Mouse (Mus musculus): ENCODE results near the gene Exoc4. TPM values are rescaled to one million over a fixed set of nuclear protein-coding genes. Genes with fewer than 3 reads are reported as not detected.

Exoc4 gene
- total RNA-seq, 2 experiments from 2014 or later, result 37.1 to 39.4 TPM

DNA sequence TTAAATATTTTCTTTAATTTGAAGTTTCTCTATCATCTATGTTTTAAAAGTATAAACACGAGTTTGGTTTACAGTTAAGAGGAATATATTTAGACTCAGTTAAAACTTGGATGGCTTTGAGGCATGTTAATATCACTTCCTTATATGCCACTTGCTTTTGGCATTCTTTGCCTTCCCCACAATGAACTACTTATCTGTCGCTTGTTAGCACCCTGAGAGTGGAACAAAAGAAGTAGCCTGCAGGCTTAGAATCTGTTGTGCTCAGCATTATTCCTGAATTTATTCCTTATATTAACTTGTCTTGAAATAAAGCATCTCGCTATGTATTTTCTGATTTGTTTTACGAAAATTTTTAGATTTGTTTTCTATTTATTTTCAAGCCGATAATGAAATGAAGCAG lies 664.2 kb downstream of the Exoc4 start:
- DNase-seq, result no peak
- intact Hi-C loops (cut with DNase I), result no loop called here

DNA sequence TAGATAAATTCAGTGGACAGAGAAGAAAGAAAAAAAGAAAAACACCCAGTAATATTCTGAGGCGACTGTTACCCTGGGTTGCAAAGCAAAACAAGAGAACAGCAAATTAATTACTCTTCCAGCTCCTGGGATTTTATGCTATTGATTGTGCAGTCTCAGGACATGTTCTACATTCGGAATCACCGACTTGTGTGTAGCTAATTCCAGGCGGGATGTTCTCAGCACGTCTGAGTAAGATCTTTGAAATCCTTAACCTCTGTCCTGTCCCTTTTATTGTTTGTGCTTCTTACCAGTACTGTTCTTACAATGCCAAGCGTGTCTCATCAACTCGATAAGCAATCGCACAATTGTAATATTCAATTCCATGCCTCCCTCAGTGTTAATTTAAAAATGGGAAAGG lies 664.6 kb downstream of the Exoc4 start:
- intact Hi-C loops (cut with DNase I), result no loop called here
- no peak for DNase-seq

DNA sequence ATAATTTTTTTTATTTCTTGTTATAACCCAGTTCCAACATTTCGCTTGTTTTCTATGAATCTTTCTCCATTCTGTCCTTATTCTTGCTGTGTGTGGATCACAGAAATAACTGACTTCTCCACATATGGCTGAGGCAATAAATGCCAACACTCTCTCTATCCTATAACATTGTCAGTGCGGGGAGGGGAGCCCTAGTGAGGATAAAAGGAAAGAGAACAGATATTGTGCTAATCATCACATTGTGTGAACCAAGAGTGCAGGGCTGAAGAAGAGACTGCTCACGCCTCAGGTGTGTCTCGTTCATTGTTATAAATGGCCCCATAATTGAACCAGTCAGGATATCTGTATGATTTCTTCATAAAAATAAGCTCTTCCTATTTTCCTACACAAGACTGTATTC lies 665.1 kb downstream of the Exoc4 start:
- DNase-seq, result no peak
- intact Hi-C loops (cut with DNase I), result no loop called here

DNA sequence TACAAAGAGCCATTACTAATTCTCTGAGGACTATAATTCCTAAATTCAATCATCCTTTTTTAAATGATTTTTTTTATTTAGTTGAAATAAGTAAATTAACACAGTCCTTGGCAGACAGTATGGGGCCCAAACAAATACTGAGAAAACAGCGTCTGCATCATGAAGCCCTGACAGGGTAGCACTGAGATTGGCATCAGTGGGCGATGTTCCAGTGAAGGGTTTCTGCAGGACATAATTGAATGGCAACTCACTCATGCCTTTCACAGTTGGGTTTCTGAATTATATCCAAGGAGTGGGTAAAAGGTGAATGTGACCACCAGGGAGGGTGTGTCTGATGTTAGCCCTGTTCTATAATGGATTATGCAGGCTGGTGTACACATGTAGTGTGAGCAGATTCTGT lies 674.7 kb downstream of the Exoc4 start:
- DNase-seq, result no peak
- intact Hi-C loops (cut with DNase I), result loop anchor here (10.0 kb wide), 1 partner anchor 439 kb away; no protein-coding TSS in a partner anchor

DNA sequence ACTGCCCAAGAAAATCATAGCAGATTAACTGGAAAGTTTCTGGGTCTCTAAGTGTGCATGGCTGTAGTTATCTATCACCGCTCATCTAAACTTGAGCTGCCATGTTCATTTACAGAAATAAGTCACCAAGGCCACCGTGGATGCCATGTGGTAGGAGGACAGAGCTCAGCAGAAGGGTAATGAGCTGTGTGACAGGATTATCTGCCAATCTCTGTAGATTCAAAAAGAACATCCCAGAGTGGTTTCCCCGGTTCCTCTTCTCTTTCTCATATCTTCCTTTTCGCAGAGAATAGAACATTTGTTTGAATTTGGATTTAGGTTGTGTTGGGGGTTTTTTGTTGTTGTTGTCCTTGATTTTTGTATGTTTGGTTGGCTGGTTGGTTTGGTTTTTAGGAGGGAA lies 676.0 kb downstream of the Exoc4 start:
- intact Hi-C loops (cut with DNase I), result loop anchor here (5.0 to 10.0 kb wide), 2 partner anchors 243 to 440 kb away; no protein-coding TSS in a partner anchor

DNA sequence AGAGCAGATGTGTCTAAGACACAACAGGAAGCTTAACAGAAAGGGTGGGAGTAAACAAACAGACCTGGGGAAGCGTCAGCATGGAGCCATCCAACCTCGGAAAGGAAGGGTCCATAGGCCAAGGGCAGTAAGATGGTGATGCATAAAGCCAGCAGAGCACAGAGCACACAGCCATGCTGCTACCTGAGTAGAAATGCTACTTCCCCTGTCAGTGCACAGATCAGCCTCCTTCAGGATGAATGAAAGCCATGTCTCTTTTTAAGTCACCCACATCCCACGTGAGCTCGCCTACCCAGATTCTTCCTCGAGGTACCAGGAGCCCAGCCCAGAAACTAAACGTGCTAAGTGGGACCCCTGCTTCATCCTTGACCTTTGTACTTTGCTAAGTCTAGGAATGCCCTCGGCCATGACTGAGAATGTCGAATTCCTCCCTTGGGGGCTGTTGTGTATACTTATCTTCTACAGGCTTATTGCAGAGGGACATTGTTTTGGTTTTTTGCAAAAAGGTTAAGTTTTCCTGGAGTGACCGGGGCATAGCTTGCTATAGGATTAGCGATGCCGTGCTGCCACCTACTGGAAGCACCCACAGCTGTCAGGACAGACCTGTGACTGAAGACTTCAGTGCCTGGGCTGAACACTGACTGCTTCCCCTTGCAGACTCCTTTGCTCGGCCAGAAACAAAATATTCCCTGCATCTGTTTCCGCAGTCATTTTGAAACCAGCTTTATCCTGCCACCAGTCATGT lies 680.6 kb downstream of the Exoc4 start:
- peak; percentile 73 to 78 for DNase-seq
- intact Hi-C loops (cut with DNase I), result loop anchor here (5.0 to 10.0 kb wide), 2 partner anchors 247 to 445 kb away; no protein-coding TSS in a partner anchor

More for the DNA sequence above, 676.0 kb downstream of the Exoc4 start:
- DNase-seq, result no peak

DNA sequence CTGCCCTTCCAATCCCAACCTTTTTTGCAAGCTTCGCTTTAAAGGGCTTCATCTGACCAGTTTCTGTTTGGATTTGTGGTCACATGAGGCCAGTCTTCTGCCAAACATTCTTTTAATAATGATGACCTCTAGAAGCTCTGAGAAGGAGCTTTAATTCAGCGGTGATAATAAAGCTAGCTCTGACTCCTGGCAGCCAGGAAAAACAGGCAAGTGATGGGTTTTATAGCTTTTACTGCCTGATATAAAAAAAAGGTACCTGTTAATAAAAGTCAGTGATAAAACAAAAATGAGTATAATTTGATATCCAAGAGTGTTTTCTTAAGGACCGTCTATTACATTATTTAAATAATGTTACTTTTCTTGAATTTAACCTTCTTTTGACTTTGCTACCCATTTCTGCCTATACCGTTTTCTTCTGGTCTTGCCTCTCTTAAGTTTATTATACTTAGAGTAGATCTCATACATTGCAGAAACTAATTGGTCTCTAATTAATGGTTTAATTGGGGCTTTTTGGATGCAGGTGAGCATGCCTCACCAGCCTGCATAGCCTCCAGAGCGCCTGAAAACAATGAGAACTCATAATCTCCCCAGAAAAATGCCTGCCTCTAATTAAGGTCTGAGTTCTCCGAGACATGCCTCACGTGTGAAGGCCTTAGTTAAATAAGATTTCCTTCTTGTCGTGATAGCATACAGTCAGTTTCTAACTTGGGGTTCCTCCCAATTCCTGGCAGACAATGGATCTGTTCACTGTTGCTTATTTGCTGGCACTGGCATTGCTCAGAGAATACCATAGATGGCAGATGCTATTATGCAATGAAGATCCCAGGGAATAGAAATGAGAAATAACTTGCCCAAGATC lies 681.4 kb downstream of the Exoc4 start:
- intact Hi-C loops (cut with DNase I), result no loop called here
- DNase-seq, result no peak

DNA sequence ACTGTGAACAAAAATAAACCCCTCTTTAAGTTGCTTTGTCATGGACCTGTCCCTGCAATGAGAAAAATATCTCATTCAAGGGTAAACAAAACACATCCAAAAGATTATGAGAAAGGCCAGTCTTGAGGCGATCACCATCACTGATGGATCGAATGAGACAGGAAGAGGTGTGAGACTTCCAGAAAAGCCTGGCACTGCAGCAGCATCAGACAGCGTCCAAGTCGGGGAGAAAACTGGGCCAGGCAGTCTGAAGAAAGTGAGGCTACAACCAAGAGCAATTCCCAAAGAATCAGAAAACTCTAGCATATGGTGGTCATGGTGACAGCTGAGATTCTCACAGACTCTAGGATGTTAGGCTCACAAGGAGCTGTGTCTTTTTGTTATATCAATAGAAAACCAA lies 689.0 kb downstream of the Exoc4 start:
- no peak for DNase-seq
- intact Hi-C loops (cut with DNase I), result no loop called here

DNA sequence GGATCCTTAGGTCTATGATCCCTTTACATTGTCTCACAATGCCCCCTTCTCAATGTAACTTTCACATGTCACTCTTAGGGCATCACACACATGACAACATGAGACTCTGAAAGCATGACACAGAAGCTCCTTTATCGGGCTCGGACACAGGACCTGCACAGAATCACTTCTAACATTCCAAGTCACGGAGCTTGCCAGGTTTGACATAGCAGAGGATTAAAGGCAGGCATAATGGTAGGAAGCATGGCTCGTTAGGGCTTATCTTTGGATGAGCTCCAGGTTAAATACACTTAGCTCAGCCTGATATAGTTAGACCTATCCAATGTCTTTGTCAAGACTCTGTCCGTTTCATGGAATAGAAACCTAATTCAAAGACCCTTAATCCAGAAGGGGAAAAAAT lies 690.3 kb downstream of the Exoc4 start:
- intact Hi-C loops (cut with DNase I), result no loop called here
- DNase-seq, result no peak

DNA sequence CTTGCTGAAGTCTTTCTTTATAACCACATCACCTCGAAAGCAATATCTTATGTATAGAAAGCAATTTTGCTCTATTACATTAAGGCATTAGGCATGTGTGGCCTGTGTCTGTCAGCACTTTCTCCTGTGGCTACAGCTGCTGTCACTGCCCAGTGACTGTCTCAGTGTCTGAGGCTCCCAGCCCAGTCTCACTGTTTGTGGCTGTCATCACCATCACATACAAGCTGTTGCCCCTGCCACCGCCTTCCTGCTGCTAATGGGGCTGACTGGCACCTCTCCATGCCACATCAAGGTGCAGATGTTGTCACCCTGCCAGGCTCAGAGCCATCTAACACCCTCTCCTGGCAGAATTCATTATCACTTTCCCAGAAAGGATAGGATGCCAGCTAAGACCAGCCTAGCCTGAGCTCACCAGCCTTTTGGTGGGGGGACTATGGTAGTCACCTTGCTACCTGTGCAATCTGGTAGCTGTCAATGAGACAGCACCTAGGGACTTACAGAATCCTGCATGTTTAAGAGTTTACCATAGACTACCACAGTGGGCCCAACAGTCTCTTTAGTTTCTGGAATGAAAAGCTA lies 698.1 kb downstream of the Exoc4 start:
- intact Hi-C loops (cut with DNase I), result no loop called here
- peak in 1 of 2 experiments; percentile 5 for DNase-seq

DNA sequence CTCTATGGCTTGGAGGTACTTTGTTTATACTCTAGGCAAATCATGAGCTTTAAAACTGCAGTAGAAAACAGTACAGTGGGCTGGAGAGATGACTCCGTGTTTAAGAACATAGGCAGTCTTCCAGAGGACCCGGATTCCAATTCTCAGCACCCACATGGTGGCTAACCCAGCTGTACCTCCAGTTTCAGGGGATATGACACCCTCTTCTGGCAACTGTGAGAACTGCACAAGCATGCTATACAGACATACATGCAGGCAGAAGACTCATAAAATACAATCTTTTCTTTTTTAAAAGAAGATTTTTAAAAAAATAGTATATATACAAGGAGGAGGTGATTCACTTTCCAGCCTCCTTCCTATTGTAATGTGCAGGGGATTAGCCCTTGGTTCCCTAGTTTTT lies 701.2 kb downstream of the Exoc4 start:
- intact Hi-C loops (cut with DNase I), result no loop called here
- no peak for DNase-seq

DNA sequence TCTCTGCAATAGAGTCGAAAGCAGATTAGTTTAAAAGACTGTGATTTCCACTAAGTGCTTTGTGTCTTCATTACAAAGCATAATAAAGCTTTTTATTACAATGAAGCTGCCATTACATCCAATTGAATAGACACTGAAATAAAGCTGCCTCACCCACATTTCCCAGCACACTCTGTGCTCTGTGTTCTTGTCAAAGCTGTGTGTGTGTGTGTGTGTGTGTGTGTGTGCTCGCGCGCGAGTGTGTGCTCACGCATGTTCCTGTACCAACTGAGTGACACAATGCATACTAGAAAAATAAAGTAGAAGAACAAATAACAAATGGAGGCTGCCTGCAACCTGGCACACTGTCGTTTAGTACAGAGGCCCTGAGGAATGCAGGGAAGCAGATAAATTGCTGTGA lies 706.6 kb downstream of the Exoc4 start:
- intact Hi-C loops (cut with DNase I), result no loop called here

DNA sequence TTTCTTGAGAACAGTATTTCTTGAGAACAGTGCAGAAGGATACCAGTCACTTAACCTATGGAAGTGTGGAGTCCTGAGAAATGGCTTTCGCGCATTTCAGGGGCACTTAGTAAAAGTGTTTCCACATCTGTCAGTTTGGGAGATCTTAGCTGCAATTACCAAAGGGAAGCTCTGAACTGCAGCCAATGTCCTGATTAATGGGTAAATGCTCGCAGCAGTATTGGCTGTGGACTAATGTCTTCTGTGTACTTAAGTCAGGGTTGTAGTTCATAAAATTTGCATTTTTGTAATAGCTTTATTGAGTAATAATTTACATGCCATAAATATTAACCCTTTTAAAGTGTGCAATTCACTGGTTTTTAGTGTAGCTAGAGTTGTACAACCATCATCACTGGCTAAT lies 709.4 kb downstream of the Exoc4 start:
- intact Hi-C loops (cut with DNase I), result no loop called here

More for the DNA sequence above, 706.6 kb downstream of the Exoc4 start:
- no peak for DNase-seq

DNA sequence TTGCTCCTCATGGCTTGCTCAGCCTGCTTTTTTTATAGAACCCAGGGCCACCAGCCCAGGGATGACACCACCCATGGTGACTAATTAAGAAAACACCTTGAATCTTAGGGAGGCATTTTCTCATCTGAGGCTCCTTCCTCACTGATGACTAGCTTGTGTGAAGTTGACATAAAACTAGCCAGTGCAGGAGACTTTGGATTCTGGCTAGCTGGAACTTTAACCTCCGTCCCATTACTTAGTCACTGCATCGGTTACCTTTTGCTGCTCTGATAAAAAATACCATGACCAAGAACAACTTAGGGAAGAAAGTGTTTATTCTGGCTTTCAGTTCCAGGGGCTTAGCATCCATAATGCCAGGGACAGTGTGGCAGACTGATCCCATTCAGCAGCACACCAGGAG lies 711.9 kb downstream of the Exoc4 start:
- intact Hi-C loops (cut with DNase I), result no loop called here
- DNase-seq, result no peak

More for the DNA sequence above, 709.4 kb downstream of the Exoc4 start:
- DNase-seq, result no peak

DNA sequence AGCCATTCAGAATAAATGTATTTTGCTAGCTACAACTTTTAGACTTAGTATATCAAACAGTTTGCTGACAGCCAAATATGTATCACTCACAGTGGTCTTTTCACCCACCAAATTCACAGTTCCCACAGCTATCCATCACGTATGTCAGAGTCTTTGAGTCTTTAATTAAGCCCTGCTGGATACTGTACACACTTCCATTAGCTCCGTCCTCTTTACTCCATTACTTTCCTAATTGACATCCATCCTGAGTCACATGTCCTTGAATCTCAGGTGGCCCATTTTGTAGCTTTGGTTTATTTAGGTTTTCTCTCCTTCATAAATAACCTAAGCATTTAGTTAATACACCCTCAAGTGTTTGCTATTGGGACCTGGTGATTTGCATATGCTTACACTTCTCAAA lies 714.2 kb downstream of the Exoc4 start:
- intact Hi-C loops (cut with DNase I), result no loop called here

DNA sequence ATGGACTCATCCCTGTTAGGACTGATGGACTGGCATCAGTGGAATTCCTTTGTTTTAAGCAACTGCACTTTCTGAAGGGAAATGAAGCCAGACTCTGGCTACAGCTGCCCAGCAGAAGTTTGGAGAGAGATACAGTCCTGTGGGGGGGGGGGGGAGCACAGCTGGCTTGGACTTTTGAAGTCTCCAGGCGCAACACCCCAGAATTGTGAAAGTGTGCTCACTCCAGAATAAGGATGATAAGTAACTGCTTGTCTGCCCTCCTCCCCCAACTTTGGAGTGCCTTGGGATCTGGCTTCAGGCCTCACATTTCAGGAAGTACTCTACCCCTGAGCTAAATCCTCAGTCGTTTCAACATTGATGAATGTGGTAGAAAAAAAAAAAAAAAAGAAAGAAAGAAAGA lies 716.7 kb downstream of the Exoc4 start:
- intact Hi-C loops (cut with DNase I), result no loop called here
- no peak for DNase-seq

More for the DNA sequence above, 714.2 kb downstream of the Exoc4 start:
- DNase-seq, result no peak

DNA sequence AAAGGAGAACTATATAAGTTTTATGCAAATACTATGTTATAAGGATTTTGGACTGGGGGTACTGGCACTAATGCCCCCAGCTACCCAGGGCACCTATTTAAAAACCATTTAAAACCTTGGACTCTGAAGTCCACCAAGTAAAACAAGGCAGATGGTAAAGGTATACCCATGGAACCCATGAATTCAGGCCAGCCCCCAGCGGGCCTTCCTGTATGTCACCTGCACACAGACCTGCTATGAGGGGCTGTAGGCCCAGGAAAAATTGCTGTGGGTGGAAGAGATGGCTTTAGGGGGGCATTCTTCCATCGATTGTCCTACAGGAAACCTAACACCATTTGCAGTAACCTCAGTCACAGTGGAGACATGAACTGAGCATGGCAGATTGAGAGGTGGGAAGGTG lies 719.9 kb downstream of the Exoc4 start:
- no peak for DNase-seq
- intact Hi-C loops (cut with DNase I), result no loop called here

DNA sequence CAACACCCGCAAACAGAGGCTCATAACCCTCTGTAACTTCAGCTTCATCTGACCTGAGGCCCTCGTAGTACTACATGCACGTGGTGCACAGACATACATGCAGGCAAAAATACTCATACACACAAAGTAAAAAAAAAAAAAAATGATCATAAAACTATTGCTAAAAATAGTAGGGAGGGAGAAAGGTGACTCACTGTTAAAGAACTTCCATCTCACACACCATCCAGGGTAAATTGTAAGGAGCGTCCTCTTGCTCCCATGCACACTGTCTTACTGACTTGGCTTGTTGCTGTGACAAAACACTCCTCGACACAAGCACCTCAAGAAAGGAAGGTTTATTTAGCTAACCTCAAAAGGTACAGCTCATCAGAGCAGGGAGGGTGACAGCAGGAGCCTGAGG lies 723.9 kb downstream of the Exoc4 start:
- intact Hi-C loops (cut with DNase I), result no loop called here

DNA sequence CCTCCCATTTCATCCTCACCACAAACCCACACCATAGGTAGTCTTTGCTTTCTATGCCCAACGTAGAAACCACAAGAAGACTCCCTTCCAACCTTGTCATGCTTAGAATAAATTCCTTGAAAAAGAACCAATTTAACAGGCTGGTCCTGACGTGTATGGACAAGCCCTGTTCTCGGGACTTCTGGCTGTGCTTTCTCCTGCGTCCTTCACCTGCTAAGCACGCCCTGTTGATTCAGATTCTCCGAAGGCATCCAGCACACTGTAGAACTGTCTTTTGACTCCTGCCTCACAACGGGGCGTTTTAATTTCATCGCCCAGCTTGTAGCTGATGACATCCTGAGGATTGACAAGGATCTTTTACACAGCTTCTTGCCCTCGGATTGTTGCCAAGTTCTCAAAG lies 727.7 kb downstream of the Exoc4 start:
- intact Hi-C loops (cut with DNase I), result no loop called here

More for the DNA sequence above, 723.9 kb downstream of the Exoc4 start:
- DNase-seq, result no peak

DNA sequence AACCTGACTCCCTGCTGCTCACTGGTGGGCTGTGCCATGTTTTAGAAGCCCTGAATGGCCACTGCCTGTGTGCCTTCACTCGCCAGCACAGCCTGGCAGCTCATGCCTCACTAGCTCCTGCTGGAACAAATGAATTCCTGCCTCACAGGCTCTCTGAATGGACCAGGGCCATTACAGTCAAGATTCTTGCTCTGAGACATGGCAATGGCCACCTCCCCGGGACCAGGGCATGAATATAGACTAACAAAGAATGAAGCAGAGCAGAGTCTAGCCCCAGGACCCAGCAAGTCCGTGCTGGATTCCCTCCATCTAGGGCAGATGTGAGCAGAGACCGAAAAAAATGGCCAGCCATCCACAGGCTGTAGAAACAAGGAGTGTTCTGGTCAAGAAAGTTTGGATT lies 728.6 kb downstream of the Exoc4 start:
- intact Hi-C loops (cut with DNase I), result no loop called here

More for the DNA sequence above, 727.7 kb downstream of the Exoc4 start:
- no peak for DNase-seq

DNA sequence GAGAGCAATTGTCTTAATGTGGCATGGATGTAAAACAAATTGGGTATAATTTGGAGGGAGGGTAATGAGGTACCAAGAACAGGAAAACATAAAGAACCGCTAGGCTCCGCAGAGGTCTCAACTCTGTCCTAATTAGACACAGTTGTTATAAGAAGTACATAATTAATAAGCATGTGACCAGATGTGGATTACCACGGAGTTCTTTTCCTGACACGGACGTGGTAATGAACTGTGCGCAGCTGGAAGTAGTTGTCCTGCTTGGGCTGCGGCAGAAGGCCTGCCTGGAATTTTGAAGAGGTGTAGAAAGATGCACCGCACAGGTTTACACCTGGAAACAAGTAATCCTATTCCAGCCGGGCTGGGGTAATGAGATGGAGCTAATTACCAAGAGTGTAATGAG lies 729.0 kb downstream of the Exoc4 start:
- no peak for DNase-seq
- intact Hi-C loops (cut with DNase I), result no loop called here

More for the DNA sequence above, 728.6 kb downstream of the Exoc4 start:
- no peak for DNase-seq
